Mouse (Mus musculus): ENCODE measurements around the gene Nkain4.

- TF ChIP-seq CTCF (IDR thresholded peaks at IDR 0.05; ENCODE audit: low read depth, low read length) (no peak), POLR2A (IDR thresholded peaks at IDR 0.05; ENCODE audit: borderline replicate concordance, low read depth, low read length) (no peak)
Measured at GRCm38 (mm10) chr2:180981133-180981532, 26.6 kb upstream of the Nkain4 start.

All from bone marrow macrophage, adult 2 months (primary cell).